Mouse (Mus musculus): Measurements from ENCODE around the gene Aoc3. TPM values are rescaled to one million over a fixed set of nuclear protein-coding genes. Genes with fewer than 3 reads are reported as not detected.
"Not testable (repeated sequence)": the region's sequence is repeated elsewhere in the genome, so short reads cannot be mapped to it uniquely, and the experiment has no call there.

The Aoc3 gene
- polyA plus RNA-seq, 1 experiment from 2014 or later, result 0.20 TPM

- H3K9me3 ChIP-seq (replicated peaks), result no peaks in the 10 kb centered on the region
- no peaks in the 10 kb centered on the region for H3K36me3 ChIP-seq
- H3K4me1 ChIP-seq, result no peaks in the 10 kb centered on the region
- no peak overlapping the region for H3K9ac ChIP-seq (replicated peaks)
- no peak overlapping the region for H3K4me2 ChIP-seq
- no peaks in the 10 kb centered on the region for H3K27me3 ChIP-seq (replicated peaks)
- H3K27ac ChIP-seq (replicated peaks), result no peak overlapping the region
- H3K4me3 ChIP-seq (replicated peaks), result no peak overlapping the region
- ATAC-seq (ENCODE audit: low FRiP score), result no peak
- WGBS, result 92% methylated on average over 12 of the region's 12 CpGs
Measured at GRCm38 (mm10) chr11:101353436-101353835, 23.0 kb downstream of the Aoc3 start.

- H3K4me1 ChIP-seq, result no peaks in the 10 kb centered on the region
- H3K4me3 ChIP-seq (replicated peaks), result no peak overlapping the region
- H3K4me2 ChIP-seq, result no peak overlapping the region
- no peaks in the 10 kb centered on the region for H3K36me3 ChIP-seq
- no peak overlapping the region for H3K9ac ChIP-seq (replicated peaks)
- no peak overlapping the region for H3K27ac ChIP-seq (replicated peaks)
- WGBS, result 87% methylated on average over 5 of the region's 5 CpGs
- no peaks in the 10 kb centered on the region for H3K27me3 ChIP-seq (replicated peaks)
- H3K9me3 ChIP-seq (replicated peaks), result no peaks in the 10 kb centered on the region
- no peak for ATAC-seq (ENCODE audit: low FRiP score)
Measured at GRCm38 (mm10) chr11:101354438-101355010, 24.1 kb downstream of the Aoc3 start.

- Histone ChIP-seq H3K9ac (replicated peaks) (no peak overlapping the region), H3K36me3 (no peaks in the 10 kb centered on the region), H3K4me2 (no peak overlapping the region), H3K4me3 (replicated peaks) (no peak overlapping the region), H3K9me3 (replicated peaks) (no peaks in the 10 kb centered on the region), H3K27ac (replicated peaks) (no peak overlapping the region), H3K27me3 (replicated peaks) (no peaks in the 10 kb centered on the region), H3K4me1 (no peaks in the 10 kb centered on the region)
- ATAC-seq (ENCODE audit: low FRiP score), result no peak
- 93% methylated on average over 2 of the region's 2 CpGs for WGBS
Measured at GRCm38 (mm10) chr11:101355916-101356315, 25.5 kb downstream of the Aoc3 start.

- ATAC-seq (ENCODE audit: low FRiP score), result no peak
- 84% methylated on average over 3 of the region's 3 CpGs for WGBS
- H3K27me3 ChIP-seq (replicated peaks), result no peaks in the 10 kb centered on the region
Measured at GRCm38 (mm10) chr11:101357505-101358182, 27.2 kb downstream of the Aoc3 start.

GRCm38 (mm10) chr11:101359776-101360175 is 29.4 kb downstream of the Aoc3 start:
- WGBS, result 76% methylated on average over 9 of the region's 9 CpGs
- no peak overlapping the region for H3K4me3 ChIP-seq (replicated peaks)
- no peak overlapping the region for H3K9ac ChIP-seq (replicated peaks)
- H3K36me3 ChIP-seq, result no peaks in the 10 kb centered on the region
- H3K4me1 ChIP-seq, result no peaks in the 10 kb centered on the region
- no peak for ATAC-seq (ENCODE audit: low FRiP score)
- H3K27me3 ChIP-seq (replicated peaks), result no peaks in the 10 kb centered on the region
- no peaks in the 10 kb centered on the region for H3K9me3 ChIP-seq (replicated peaks)
- no peak overlapping the region for H3K27ac ChIP-seq (replicated peaks)
- H3K4me2 ChIP-seq, result no peak overlapping the region

More at GRCm38 (mm10) chr11:101357505-101358182, 27.2 kb downstream of the Aoc3 start:
- Histone ChIP-seq H3K4me2 (no peak overlapping the region), H3K36me3 (no peaks in the 10 kb centered on the region), H3K9ac (replicated peaks) (no peak overlapping the region), H3K4me1 (no peaks in the 10 kb centered on the region), H3K4me3 (replicated peaks) (no peak overlapping the region), H3K27ac (replicated peaks) (no peak overlapping the region), H3K9me3 (replicated peaks) (no peaks in the 10 kb centered on the region)

- Histone ChIP-seq H3K9me3 (replicated peaks) (no peaks in the 10 kb centered on the region), H3K36me3 (no peaks in the 10 kb centered on the region), H3K4me1 (no peaks in the 10 kb centered on the region), H3K4me3 (replicated peaks) (no peak overlapping the region), H3K27me3 (replicated peaks) (no peaks in the 10 kb centered on the region), H3K27ac (replicated peaks) (no peak overlapping the region), H3K9ac (replicated peaks) (no peak overlapping the region), H3K4me2 (no peak overlapping the region)
- 75% methylated on average over 3 of the region's 3 CpGs for WGBS
- ATAC-seq (ENCODE audit: low FRiP score), result no peak
Measured at GRCm38 (mm10) chr11:101360651-101361113, 30.3 kb downstream of the Aoc3 start.

- WGBS, result 83% methylated on average over 5 of the region's 5 CpGs
- H3K4me3 ChIP-seq (replicated peaks), result no peak overlapping the region
- no peaks in the 10 kb centered on the region for H3K27me3 ChIP-seq (replicated peaks)
- H3K27ac ChIP-seq (replicated peaks), result no peak overlapping the region
- H3K36me3 ChIP-seq, result no peaks in the 10 kb centered on the region
- ATAC-seq (ENCODE audit: low FRiP score), result no peak
- no peak overlapping the region for H3K9ac ChIP-seq (replicated peaks)
- H3K4me2 ChIP-seq, result no peak overlapping the region
- no peaks in the 10 kb centered on the region for H3K9me3 ChIP-seq (replicated peaks)
- H3K4me1 ChIP-seq, result no peaks in the 10 kb centered on the region
Measured at GRCm38 (mm10) chr11:101364531-101364931, 34.1 kb downstream of the Aoc3 start.

GRCm38 (mm10) chr11:101367326-101367935 is 37.0 kb downstream of the Aoc3 start, which contains the start of gene G6pc:
Gene G6pc (plus strand): TSS chr11:101367561.
- Histone ChIP-seq H3K27ac (replicated peaks) (no peak within 1 kb of the TSS), H3K9ac (replicated peaks) (no peak within 1 kb of the TSS), H3K4me2 (no peak within 1 kb of the TSS), H3K9me3 (replicated peaks) (no peaks in the 10 kb centered on the region), H3K4me1 (no peaks in the 10 kb centered on the region), H3K27me3 (replicated peaks) (no peaks in the 10 kb centered on the region), H3K4me3 (replicated peaks) (no peak within 1 kb of the TSS), H3K36me3 (no peaks in the 10 kb centered on the region)
- ATAC-seq (ENCODE audit: low FRiP score), result no peak
- 90% methylated on average over 8 of the region's 8 CpGs for WGBS

GRCm38 (mm10) chr11:101370141-101370540 is 39.7 kb downstream of the Aoc3 start:
- no peaks in the 10 kb centered on the region for H3K36me3 ChIP-seq
- H3K9me3 ChIP-seq (replicated peaks), result no peaks in the 10 kb centered on the region
- H3K4me1 ChIP-seq, result no peaks in the 10 kb centered on the region
- no peak overlapping the region for H3K27ac ChIP-seq (replicated peaks)
- H3K9ac ChIP-seq (replicated peaks), result no peak overlapping the region
- no peak overlapping the region for H3K4me2 ChIP-seq
- no peak for ATAC-seq (ENCODE audit: low FRiP score)
- H3K27me3 ChIP-seq (replicated peaks), result no peaks in the 10 kb centered on the region
- WGBS, result 86% methylated on average over 5 of the region's 5 CpGs
- H3K4me3 ChIP-seq (replicated peaks), result no peak overlapping the region

- 69% methylated on average over 7 of the region's 7 CpGs for whole genome bisulfite sequencing
Measured at GRCm38 (mm10) chr11:101374421-101374938, 44.1 kb downstream of the Aoc3 start.

GRCm38 (mm10) chr11:101378196-101378595 is 47.8 kb downstream of the Aoc3 start:
- H3K9me3 ChIP-seq (replicated peaks); H3K9ac ChIP-seq (replicated peaks); H3K27ac ChIP-seq (replicated peaks); ATAC-seq (ENCODE audit: low FRiP score); H3K4me1 ChIP-seq; H3K4me2 ChIP-seq; H3K27me3 ChIP-seq (replicated peaks); H3K4me3 ChIP-seq (replicated peaks); H3K36me3 ChIP-seq: not testable (repeated sequence)
- 93% methylated on average over 8 of the region's 8 CpGs for WGBS

More at GRCm38 (mm10) chr11:101374421-101374938, 44.1 kb downstream of the Aoc3 start:
- Histone ChIP-seq H3K4me3 (replicated peaks) (no peak overlapping the region), H3K36me3 (no peaks in the 10 kb centered on the region), H3K9ac (replicated peaks) (no peak overlapping the region), H3K9me3 (replicated peaks) (no peaks in the 10 kb centered on the region), H3K27me3 (replicated peaks) (no peaks in the 10 kb centered on the region), H3K4me2 (no peak overlapping the region), H3K27ac (replicated peaks) (no peak overlapping the region), H3K4me1 (no peaks in the 10 kb centered on the region)
- ATAC-seq (ENCODE audit: low FRiP score), result no peak

GRCm38 (mm10) chr11:101378926-101379325 is 48.5 kb downstream of the Aoc3 start:
- Histone ChIP-seq H3K9me3 (replicated peaks) (no peaks in the 10 kb centered on the region), H3K27ac (replicated peaks) (no peak overlapping the region), H3K4me1 (no peaks in the 10 kb centered on the region), H3K4me3 (replicated peaks) (no peak overlapping the region), H3K36me3 (no peaks in the 10 kb centered on the region), H3K27me3 (replicated peaks) (no peaks in the 10 kb centered on the region), H3K9ac (replicated peaks) (no peak overlapping the region), H3K4me2 (no peak overlapping the region)
- WGBS, result 85% methylated on average over 6 of the region's 6 CpGs
- ATAC-seq (ENCODE audit: low FRiP score), result no peak

Measured in neural tube, embryonic 15.5 days (tissue).